Mouse (Mus musculus) lung, adult 2 months (tissue): ENCODE data around the gene Msantd3. TPM values are rescaled to one million over a fixed set of nuclear protein-coding genes. Genes with fewer than 3 reads are reported as not detected.

Experiments used
- DNase-seq: peaks from one replicate; pipeline ENCODE4 v3.0.0; 2022
- H3K4me1 ChIP-seq: fragments of 200-500 bp; 2 replicates; pipeline ENCODE4 v1.6.1; 2011; ENCODE audit warnings: low read length; ENCODE audit not compliant: control insufficient read depth, insufficient read depth
- H3K4me3 ChIP-seq: fragments of 200-500 bp; replicated peaks from 2 replicates; pipeline ENCODE3; 2011; ENCODE audit warnings: low read depth, mild to moderate bottlenecking, control low read depth, low read length; ENCODE audit errors: extremely low read depth
- CTCF ChIP-seq: fragments of 200-500 bp; IDR thresholded peaks from 2 replicates; pipeline ENCODE4 v1.5.1; 2011; ENCODE audit warnings: mild to moderate bottlenecking, low read length, control low read depth; ENCODE audit not compliant: insufficient read depth
- POLR2A ChIP-seq: fragments of 200-500 bp; IDR thresholded peaks from 2 replicates; pipeline ENCODE4 v1.6.1; 2011; ENCODE audit warnings: low read depth, mild to moderate bottlenecking, control low read depth, low read length, borderline replicate concordance; ENCODE audit errors: extremely low read depth
- WGBS: fragments of 180-500 bp; shearing (Covaris S2); methylation state at CpG from one replicate; pipeline ENCODE4 v1.1.7; 2018; 5-methylcytosine and 5-hydroxymethylcytosine counted together
- polyA plus RNA-seq: library from polyadenylated mRNA; depleted of rRNA; stranded (reverse); fragments of >200 nt; gene quantifications from 2 replicates; pipeline ENCODE4 v1.2.3, GENCODE M21; 2012; rRNA removed

Msantd3 gene
- polyA plus RNA-seq, 1 experiment: 6.9 TPM

DNA sequence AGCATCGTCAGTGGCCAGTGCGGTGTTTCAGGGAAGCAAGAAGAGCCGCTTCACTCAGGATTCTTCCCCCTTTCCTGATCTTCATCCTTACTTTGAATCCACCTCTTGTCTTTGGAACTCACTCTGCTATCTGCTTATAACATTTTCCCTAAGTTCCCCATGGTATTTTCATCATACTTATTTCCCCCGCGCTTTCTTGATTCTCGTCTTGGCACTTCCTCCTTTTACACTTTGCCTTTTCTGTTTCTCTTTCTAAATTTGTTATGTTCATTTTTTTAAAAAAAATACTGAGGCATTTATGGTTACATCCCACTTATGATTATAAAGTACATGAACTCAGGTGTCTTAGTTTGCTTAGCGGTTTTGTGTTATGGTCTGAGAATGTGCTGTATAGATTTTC lies 53.1 kb downstream of the Msantd3 start:
- H3K4me1 ChIP-seq: peaks cover 5% of the 10 kb centered on the region
- TF ChIP-seq POLR2A (no peak), CTCF (no peak)
- no peak for DNase-seq
- 79% methylated on average over 7 of the region's 7 CpGs for WGBS
- no peak overlapping the region for H3K4me3 ChIP-seq

DNA sequence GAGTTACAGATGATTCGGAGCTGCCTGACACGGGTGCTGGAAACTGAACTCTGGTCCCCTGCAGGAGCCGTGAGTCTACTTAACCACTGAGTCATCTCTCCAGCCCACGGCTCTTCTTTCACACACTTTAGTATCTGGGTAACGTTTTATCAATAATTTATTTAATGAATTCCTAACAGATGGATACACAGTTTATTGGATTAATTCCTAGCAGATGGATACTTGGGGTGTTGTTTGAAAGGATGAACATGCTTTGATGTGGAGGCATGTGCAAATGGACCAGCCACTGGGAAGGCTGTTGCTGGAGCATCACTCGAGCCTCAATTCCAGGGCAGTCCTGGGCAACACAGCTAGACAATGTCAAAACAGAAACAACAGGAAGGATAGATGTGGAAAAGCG lies 56.4 kb downstream of the Msantd3 start:
- Histone ChIP-seq H3K4me1 (peaks cover 4% of the 10 kb centered on the region), H3K4me3 (no peak overlapping the region)
- 83% methylated on average over 7 of the region's 7 CpGs for WGBS
- no peak for DNase-seq
- TF ChIP-seq CTCF: no peak
- no peak for TF ChIP-seq POLR2A

DNA sequence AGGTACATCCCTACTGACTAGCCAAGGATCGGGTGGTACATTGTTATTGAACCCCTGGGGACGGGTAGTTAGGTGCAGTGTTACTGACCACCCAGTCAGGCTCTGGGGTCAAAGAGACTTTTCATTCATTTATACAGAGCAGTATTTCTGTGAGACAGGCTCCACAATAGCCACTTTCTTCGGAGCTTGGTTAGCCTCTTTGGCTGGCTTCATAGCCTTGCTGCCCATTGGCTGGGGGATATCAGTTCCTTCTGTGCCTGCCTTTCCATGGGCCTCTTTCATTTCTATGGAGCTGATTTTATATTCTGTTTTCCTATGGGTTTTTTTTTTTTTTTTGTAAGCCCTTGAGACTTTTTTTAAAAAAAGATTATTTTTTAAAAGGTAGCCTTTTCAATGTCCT lies 65.9 kb downstream of the Msantd3 start:
- TF ChIP-seq POLR2A (no peak), CTCF (no peak)
- Histone ChIP-seq H3K4me1 (no peaks in the 10 kb centered on the region), H3K4me3 (no peak overlapping the region)
- WGBS: 96% methylated on average over 3 of the region's 3 CpGs
- no peak for DNase-seq

DNA sequence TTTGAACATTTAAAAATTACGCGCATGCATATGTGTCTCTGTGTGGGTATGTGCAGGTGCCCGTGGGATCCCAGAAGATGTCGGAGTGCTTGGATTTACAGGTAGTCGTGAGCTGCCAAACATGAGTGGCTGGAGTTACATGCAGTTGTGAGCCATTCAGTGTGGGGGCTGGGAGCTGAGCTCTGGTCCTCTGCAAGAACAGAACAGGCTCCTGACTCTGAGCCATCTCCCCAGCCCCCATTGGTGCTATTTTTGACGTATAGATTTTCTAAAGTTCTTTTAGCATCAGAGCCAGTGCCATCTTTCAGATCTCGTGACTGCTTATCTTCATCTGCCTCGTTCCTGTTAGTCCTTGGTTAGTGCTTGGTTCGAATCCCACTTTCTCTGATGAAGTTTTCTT lies 69.8 kb downstream of the Msantd3 start:
- WGBS: 90% methylated on average over 9 of the region's 9 CpGs
- no peak for DNase-seq
- TF ChIP-seq POLR2A (no peak), CTCF (no peak)

DNA sequence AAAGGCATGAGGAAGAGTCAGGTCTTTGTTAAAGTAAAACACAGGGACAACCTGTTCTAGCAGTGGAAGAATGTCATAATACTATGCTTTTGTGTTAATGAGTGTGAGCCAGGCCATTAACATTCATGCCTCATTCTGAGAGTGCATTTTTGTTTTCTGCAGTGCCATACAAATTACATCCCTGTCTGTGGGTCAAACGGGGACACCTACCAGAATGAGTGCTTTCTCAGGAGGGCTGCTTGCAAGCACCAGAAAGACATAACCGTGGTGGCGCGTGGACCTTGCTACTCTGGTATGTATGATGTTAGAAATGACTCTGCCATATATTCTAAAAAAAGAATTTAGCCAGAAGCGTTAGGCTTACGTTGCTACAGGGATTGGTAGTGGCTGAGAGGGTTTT lies 70.5 kb downstream of the Msantd3 start:
- Histone ChIP-seq H3K4me3 (no peak overlapping the region), H3K4me1 (no peaks in the 10 kb centered on the region)
- TF ChIP-seq CTCF (no peak), POLR2A (no peak)
- DNase-seq: no peak
- WGBS: 91% methylated on average over 6 of the region's 6 CpGs

More for the DNA sequence above, 69.8 kb downstream of the Msantd3 start:
- Histone ChIP-seq H3K4me1 (no peaks in the 10 kb centered on the region), H3K4me3 (no peak overlapping the region)

Other genes with a start within 250 kb of the Msantd3 start
- gene Tex10, start 66.5 kb upstream of the Msantd3 start, polyA plus RNA-seq: 5.8 and 8.6 TPM in 2 replicates
- 12.6 and 20.8 TPM in 2 replicates for gene Tmeff1, start 45.2 kb downstream of the Msantd3 start, polyA plus RNA-seq
- 0.17 and 1.5 TPM in 2 replicates for gene Cavin4, start 123.6 kb downstream of the Msantd3 start, polyA plus RNA-seq